Mouse (Mus musculus) brain, adult 2 months (tissue): ENCODE measurements around the gene Slc25a41.

Experiments used
- DNase-seq: peaks from one replicate; pipeline ENCODE4 v3.0.0; 2011; ENCODE audit warnings: low read depth, low spot score

The Slc25a41 gene

DNA sequence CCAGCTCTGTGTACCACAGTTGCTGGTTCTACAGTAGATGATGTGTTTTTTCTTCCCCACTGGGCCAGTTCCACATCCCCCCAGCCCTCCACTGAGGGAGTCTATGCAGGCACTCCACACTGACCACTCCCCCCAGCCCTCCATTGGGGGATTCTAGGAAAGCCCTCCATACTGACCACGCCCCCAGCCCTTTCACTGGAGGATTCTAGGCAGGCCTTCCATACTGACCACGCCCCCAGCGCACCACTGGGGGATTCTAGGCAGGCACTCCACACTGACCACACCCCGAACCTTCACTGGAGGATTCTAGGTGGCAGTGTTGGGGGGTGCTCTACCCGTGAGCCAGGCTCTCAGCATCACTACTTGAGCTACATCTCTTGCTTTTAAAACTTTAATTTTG lies 6.0 kb upstream of the Slc25a41 start:
- DNase-seq = no peak

DNA sequence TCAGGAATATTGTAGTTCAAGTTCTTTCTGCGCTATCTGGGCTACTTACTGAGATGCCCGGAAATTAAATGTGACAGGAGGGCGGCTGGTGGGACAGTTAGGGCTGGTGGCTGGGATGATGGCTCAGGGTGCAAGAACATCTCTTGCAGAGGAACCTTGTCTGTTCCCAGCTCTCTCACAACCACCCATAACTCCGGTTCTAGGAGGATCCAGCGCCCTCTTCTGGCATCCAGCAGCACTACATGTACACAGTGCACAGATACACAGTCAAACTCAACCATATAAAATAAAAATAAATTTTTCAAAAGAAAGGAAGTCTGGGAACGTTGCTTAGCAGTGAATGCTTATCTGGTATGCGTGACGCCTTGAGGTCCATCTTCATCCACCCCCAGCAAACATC lies 2.5 kb downstream of the Slc25a41 start:
- DNase-seq = no peak

DNA sequence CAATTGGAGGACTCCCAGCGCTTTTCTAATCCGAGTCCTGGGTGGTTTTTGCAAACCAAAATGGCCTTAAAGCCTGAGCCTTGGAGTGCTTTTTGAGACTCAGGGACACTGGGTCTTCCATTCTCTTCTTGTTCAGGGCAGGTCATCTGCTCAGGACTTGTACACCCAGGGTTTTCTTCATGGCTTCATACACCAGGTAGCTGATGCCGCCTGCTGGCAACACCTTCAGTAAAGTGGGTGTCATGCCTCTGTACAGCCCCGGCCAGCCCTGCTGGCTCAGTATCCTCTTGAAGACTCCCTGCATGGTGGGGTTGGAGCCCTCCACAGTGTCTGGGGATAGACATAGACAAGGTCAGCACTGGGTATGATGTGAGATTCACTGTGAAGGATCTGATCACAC lies 8.6 kb downstream of the Slc25a41 start:
- no peak for DNase-seq

DNA sequence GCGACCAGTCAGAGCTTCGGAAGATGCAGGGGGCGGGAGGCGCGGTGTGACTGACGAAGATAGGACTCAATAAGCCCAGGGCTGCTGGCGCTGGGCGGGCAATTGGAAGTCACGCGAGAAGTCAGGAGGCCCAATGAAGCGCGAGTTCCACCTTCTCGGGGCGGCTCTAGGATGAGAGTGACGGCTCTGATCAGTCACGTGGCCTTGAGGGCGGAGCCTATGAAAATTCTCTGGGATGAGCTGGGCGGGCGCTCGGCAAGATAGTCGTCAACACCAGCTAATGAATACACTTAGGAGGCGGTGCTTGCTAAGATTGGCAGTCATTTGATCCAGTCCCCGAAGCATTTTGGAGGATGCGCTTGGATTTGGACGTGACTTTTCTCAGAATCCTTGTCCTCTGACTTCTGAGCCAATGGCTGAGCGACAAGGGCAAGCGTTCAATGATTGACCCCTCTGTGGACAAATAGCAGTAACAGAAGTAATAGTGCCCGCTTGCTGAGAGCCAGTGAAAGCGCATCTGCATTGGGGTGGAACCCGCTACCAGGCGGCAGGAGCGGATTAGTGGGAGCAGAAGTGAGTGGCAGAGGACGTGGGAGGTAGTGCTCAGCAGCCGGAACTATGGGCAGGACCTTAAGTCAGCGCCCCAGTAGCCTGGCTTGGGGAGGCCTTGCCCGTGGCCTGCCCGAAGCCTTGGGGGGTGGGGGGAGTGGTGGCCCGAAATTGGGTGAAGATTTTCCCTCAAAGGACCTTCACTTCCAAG lies 9.6 kb downstream of the Slc25a41 start:
- peak; percentile 100 for DNase-seq

DNA sequence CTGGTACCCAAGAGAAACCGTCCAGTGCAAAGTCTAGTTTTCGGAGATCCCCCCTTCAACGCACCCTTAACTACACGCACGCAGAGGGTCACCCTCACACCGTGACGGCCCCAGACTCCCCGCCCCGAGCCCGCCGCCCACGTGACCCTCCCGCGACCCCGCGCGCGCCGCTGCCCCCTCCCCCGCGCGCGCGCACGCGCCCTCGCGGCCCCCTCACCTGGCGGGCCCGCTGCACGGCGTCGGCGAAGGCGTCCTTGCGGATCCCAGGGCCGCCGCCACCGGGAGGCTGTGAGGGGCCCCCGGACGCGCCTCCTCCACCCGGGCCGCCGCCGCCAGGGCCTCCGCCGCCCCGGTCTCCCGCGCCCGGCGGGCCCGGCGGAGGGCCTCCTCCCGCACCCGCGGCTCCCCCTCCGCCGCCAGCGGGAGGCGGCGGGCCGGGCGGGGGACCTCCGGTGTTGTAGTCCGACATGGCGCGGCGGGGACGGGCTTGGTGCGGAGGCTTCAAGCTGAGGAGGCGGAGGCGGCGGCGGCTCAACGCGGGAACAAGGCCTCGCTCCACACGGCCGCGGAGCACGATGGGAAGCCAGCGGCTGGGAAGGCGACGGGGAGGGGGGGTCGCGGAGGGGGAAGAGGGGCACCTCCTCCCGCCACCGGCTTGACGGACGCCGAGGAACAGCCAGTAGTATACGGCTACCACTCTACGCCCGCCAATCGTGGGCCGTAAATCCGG lies 10.4 kb downstream of the Slc25a41 start, which contains the start of gene Khsrp:
Gene Khsrp (minus strand): TSS at position 592 of the 730 bp plus-strand sequence.
- DNase-seq = no peak

DNA sequence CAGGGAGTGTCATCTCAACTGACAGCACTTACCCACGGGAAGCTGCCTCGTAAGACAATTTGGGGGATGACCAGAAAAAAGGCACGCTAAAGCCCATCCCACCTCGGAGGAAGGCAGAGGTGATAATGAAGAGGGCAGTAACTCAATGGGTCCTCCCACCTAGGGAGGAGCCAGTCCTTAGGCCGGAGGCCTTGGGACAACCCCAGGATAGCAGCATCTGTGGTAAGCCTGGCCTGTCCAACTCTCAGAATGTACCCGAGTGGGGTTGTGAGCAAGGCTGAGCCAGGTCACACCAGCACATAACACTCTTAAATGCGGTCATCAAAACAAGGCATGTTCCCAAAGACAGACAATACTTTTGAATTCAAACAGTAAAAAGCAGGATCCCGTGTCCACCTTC lies 11.8 kb downstream of the Slc25a41 start:
- no peak for DNase-seq

DNA sequence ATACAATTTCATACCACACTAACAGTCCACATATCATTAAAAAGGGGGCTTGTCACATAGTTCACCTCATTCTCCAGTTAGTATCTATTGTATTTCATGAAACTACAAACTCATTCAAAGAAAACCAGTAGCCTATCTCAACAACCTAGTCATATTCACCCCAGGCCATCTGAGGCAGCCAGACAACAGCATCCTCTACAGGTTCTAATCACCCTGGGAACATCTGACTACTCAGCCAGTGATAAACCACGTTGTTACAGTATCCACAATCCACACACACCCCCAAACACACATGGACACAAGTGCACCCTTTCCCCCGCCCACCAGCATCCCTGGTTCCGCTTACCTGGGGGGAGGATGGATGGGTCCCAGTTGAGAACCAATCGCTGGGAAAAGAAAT lies 14.0 kb downstream of the Slc25a41 start:
- DNase-seq = no peak

DNA sequence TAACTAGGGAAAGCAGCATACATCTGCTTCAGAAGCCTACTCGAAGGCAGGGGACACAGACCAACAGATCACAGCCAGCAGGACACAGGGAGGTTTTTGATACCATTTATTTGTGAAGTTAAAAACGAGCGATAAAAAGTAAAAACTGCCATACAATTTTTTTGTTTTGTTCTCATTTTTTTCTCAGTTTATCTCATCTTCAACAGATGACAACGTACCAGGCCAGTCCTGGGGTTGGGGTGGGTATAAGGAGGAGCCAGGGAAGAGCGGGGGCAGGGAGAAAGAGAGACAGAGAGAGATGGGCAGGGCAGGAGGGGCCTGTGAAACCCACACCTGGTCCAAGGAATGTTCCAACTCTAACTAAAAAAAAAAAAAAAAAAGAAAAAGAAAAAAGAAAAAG lies 20.5 kb downstream of the Slc25a41 start:
- DNase-seq = no peak

DNA sequence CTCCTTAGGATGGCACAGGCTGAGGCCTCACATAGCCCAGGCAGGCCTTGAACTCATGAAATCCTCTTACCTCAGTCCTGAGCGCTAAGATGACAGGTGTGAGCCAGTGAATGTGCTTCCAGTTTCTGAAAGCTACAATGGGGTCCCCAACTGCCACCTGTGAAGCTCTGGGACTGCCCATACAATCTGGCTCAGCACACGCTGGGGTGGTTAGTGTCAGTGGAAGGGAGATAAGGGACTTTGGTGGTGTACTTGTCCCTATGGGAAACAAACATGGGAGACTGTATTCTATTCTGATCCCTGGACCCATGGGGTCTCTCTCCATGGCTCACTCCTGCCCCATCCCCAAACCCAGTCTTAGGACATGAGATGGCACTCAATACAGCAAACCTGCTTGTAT lies 21.8 kb downstream of the Slc25a41 start:
- no peak for DNase-seq

DNA sequence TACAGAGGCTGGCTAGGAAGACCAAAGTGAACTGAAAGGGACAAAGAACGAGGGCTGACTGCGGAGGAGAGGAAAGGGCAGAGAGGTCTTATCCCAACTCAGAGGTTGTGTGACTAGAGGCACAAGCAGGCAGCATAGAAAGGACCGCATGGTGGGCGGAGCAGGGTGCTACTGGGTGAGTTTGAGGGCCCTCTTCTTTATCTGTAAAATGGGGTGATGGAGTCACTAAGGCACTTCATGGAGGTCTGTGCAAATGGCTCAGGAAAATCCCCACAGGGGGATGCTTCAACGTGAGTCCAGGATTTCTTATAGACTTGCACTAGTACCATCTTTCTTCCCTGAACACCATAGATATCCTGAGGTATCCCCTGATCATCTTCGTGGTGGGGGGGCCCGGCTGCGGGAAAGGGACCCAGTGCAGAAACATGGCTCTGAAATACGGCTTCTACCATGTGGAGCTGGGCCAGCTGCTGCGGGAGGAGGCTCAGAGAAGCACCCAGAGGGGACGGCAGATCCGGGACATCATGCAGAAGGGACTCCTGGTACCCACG lies 29.1 kb downstream of the Slc25a41 start:
- no peak for DNase-seq

DNA sequence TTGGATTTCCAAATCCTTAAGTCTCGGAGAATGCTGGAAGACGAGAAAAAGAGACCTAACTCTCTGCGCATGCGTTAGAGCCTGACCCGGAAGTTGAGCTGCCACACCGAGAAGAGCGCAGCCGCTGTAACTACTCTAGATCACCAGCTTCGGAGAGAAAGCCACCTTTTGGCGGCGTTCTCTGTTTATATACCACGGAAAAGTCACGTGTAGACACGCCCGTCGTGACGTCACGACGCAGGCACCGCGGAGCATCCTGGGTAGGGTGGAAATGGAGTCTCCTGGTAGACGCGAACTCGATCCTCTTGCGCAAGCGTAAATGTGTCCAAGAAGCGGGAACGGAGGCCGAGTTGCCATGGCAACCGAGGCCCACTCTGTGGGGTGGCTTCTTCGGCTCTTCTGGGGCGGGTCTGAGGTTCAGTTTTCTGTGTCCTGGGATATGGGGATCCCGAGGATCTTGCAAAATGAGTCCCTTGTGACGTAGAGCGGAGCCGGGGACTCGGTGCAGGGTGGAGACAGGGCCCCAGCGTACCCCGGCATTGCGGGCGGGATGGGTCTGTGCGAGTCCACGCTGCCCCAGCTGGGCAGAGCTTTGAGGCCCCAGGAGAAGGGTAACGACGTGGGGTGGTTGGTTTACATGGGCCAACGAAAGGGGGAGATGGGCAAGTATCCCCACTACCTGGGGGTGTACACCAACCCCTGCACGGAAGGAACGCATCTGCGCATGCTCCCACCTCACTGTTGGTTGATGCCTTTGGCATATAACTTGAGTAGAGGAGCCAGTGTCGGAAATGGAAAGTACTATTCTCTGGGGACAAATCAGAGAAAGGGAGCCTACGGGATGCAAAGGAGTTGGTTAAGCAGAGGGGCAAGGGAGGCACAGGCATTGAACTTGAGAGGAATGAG lies 30.0 kb downstream of the Slc25a41 start, which contains the start of the genes Gtf2f1 and Gm17949:
Gene Gtf2f1 (minus strand): TSS at position 53 of the 906 bp plus-strand sequence.
Gene Gm17949 (plus strand): TSS at position 234 of the 906 bp plus-strand sequence.
- DNase-seq = peak; percentile 99

DNA sequence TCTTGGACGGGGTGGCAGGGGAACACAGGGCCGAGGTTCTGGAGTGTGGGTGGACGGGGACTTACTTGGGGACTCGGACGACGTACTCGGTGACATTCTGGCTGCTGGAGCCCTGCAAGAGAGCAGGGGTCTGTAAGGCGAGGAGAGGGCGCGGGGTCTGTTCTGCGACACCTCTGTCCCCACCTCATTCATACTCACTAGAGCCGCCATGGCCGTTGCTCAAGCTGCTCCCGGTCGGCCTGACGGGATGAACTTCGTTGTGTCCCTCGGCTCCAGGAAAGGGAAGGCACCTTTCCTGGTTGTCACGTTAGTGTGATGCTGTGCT lies 30.6 kb downstream of the Slc25a41 start:
- DNase-seq = no peak

DNA sequence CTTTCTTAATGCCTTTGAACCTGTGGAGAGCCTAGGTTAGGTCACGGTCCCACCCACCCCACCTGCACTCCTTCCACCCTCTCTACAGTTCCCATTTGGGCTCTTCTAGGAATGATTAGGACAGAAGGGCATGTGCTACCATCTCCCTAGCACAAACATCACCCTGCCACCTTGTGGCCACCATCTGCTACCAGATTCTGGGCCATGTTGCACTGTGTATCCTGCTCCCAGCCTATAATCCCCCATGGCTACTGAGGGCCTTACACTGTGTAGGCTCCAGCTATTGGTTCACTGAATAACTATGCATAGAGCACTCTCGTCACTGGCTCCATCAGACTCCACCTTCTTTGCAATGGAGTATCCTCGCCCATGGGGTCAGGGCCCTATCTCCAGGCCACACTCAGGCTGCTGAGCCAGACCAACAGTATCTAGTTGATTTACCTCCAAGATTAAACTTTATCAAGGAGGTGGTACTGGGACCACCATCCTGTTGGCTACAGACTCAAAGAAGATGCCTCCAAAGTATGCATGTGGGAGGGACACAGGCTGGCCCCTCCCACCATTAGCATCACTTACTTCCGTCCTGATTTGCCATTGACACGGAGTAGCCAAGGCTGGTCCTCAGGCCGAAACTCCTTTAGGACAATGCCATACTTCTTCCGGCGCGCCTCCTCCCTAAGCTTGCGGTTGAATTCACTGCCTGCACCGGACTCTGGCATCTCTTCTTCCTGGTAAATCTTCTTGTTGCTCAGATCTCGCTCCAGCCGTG lies 34.1 kb downstream of the Slc25a41 start:
- no peak for DNase-seq

DNA sequence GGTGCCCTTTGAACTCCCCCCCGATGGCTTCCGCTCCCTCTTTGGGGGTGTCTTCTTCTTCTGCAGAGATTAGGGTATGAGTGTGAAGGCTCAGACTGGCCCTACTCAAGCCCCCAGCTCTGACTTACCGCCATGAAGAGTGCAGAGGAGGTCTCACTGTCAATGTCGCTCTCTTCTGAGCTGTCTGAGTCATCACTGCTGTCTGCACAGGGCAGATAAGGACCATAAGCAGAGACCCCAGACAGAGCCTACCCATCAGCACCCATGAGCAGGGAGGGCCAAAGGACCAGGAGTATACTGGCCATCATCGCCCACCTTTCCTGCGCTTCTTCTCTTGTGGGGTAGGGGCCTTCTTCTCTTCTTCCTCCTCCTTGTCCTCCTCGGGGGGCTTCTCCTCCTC lies 37.5 kb downstream of the Slc25a41 start:
- DNase-seq = no peak

DNA sequence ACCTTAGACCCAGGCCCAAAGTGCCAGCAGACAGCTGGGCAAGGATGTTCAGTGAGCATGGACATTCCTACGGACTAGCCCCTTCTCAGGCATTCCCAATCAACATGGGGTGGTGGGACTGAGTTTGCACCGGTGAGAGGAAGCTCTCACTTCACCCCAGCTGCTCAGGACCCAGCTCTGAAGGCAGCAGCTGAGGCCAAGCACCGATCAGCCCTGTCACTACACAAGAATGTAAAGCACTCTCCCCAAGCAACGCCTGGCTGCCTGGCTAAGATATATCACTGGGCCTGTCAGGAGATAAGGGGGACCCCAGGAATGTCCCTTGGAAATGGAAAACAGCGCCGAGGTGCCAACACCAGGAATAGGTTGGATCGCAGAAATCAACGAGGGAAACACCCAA lies 40.2 kb downstream of the Slc25a41 start:
- no peak for DNase-seq

DNA sequence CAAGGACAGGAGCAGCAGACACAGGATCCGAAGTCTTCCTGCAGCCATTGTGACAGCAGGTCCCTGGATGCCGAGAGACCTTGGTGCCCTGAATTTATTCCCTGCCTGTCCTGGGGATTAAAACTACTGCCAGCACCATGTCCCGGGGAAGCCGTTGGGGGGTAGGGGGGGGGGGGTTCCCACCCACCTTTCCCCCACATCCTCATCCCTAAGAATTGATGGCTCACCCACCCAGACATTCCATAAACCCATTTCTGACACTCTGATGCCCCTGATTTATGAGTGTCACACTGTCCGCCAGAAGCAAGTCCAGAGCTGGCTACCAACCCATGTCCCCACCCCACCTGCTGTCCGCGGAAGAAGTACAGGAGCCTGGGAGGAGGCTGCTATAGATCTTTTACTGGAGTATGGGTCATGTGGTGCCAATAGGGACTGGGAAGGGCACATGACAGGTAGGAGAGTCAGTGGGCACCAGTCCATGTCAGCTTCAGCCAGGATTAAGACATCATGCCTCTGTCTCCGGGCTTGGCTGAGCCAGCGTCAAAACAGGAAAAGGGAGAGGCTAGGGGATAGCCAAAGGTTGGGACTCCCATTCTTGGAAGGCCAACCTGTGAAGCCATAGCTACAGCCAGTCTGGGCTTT lies 41.4 kb downstream of the Slc25a41 start, which contains the start of gene Pspn:
Gene Pspn (minus strand): TSS at position 51 of the 642 bp plus-strand sequence.
- DNase-seq = no peak

DNA sequence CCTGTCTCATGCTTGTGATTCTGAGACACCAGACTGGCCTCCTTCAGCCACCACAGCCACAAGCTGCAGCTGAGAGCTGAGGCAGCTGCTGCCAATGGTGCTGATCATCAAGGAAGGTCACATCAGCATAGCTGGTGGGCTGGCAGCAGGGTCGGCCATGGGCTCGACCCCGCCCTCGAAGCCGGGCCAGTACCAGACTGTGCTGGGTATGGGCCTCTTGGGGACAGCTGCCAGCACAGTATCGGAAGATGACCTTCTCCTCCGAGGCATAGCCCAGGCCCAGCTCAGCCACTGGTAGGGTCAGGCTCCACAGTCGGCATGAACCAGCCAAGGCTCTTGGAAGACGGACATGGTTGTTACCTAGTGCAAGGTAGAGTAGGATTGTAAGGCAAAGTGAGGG lies 42.0 kb downstream of the Slc25a41 start:
- DNase-seq = no peak

DNA sequence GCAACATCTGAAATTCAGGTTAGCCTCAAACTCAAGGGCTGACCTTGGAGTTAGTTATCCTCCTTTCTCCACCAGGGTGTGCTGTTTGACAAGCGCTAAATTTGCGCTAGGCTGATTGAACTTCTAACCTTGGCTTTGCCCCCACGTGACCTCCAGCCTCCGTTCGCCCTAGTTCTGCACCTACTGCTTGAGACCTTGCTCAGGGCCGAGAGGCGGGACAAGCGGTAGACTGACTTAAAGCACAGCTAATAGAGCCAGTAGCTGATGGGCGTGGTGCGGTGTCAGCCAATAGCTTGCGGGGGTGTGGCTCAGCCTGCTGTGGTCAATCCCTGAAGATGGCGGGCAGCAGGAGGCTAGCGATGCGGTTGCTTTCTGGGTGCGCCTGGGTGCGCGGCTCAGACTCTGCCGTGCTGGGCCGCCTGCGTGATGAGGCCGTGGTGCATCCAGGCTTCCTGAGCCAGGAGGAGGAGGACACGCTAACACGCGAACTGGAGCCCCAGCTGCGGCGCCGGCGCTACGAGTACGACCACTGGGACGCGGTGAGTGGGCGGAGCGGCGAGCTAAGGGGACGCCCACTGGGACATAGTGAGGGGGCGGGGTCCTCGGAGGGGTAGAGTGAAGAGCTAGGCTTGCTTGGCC lies 44.3 kb downstream of the Slc25a41 start, which contains the start of gene Alkbh7:
Gene Alkbh7 (plus strand): TSS at position 311 of the 639 bp plus-strand sequence.
- DNase-seq = peak; percentile 99

DNA sequence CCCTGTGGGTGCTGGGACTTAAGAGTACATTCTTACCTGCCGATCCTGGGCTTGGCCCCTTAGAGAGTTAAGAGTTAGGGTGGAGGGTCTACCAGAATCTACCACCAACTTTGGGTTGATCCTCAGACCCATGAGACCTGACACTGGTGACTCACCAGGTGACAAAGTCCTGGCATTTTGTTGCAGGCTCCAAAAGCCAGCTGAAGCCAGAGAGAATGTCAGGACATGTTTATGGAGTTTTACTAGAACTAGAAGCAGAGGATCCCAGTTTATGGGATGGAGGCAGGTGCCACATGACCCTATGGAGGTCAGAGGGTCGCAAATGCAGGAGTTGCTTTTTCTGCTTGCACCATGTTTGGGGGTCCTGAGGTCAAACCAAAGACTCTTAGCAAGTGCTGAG lies 44.9 kb downstream of the Slc25a41 start:
- no peak for DNase-seq

DNA sequence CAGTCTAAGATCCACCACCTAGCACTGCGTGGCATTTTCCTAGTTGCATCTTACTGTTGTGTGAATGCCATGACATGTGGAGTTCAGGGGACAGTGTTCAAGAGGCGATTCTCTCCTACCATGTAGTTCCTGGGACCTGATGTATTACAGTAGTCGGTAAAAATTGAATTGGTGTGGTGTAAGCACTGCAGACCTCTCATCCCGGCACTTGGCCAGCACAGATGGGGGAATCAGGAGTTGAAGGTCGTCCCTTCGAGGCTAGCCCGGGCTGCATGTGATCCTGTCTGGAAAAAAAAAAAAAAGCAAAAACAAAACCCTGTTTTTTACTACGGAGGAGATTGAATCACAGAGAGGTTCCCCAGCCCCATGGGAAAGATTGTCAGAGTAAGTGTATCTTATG lies 46.4 kb downstream of the Slc25a41 start:
- DNase-seq = no peak
